Mouse (Mus musculus) olfactory bulb, adult 2 months (tissue): ENCODE data around the gene Ube2v1.

Experiments used
- CTCF ChIP-seq: fragments of 200-500 bp; IDR thresholded peaks from 2 replicates; pipeline ENCODE4 v1.5.1; 2012; ENCODE audit warnings: low read depth, mild to moderate bottlenecking, low read length, moderate library complexity; ENCODE audit not compliant: insufficient read depth
- POLR2A ChIP-seq: fragments of 200-500 bp; IDR thresholded peaks from 2 replicates; pipeline ENCODE4 v1.6.1; 2012; ENCODE audit warnings: mild to moderate bottlenecking, low read depth, low read length, moderate library complexity; ENCODE audit not compliant: insufficient read depth

DNA sequence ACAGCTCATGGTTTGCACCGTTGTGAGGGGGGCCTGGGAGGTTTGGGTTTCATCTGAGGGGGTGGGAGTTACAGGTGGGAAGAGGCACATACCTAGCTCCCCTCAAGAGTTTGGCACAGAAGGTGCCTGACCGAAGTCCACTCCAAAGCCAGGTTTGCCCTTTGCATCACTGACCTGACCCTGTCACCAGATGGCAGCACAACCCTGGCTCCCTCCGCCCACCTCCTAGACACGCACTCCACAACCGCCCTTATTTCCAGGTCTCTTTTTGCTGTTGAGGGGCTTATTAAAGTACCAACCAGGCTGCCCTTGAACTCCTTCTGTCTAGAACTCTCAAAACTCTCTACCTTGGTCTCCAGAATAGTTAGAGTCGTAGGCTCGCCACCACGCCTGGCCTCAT lies 9.4 kb upstream of the Ube2v1 start:
- TF ChIP-seq CTCF (no peak), POLR2A (no peak)
